Mouse (Mus musculus): ENCODE data around the gene Myo1e.

The Myo1e gene

DNA sequence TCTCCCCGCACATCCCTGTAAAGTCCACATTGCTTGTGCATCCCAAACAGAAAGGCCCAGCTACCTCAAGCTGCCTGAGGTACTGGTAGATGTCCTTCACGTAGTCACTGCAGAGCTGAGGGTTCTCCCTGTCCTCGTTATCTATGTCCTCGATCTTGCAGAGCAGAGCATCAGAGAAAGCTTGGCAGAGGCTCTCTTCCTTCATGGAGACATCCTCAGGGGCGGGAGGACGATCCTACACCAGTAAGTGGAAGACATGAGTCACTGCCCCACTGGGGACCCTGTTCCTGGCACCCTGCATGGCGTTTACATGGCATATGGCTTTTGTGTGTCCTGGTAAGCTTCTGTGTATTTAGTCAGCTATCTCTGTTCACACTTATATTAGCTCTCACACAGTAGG lies 205.9 kb downstream of the Myo1e start:
- no peak for DNase-seq (ENCODE audit: low spot score)

DNA sequence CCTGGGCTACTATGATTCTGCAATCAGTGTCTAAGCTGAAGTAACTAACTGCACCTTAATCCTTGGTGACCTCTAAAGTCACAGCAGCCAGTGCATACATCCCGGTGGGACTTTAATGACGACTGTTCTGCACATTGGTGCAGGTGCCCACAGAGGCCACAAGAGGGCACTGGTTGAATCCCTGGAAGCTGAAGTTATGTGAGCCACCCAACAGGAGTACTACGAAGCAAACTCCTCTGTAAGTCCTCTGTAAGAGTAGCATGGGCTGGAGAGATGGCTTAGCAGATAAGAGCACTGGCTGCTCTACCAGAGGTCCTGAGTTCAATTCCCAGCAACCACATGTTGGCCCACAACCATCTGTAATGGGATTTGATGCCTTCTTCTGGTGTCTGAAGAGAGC lies 209.3 kb downstream of the Myo1e start:
- no peak for DNase-seq (ENCODE audit: low spot score)

DNA sequence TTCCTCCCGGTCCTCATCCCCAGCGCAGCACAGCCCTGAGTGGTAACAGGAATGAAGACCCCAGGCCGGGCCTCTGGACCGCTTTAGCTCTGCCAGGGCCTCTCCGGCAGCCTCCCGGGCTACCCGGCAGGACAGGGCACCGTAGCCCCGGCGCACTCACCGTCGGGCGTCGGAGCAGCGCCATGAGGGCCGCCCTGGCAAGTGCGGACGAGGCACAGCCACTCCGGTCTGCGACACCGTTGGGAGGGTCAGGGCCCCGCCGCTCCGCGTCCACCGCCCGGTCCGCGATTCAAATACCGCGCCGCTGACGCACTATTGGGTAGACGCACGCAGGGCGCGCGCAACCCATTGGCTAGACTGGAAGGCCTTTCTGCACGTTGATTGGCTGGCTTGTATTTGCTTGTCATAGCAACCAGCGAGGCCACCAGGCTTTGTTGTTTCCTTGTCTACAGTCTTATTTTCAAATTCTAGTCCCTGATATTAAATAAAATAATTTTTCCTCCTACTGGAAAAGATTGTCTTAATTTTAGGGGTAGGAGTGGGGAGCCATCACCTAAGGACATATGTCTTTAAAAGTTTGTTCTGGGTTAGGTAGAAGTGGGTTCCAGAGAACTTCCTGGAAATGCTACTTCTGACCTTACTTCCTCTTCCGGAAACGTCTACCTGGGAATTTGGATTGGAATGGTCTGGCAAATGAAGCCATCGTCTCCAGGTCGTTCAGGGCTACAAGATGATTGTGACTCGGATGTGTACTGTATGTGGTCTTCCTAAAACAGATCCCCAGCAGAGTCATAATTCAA lies 214.3 kb downstream of the Myo1e start, which contains the start of gene Ccnb2:
Ccnb2 (minus strand) TSS at position 291 of the 800 bp plus-strand sequence.
- peak; percentile 80 for DNase-seq (ENCODE audit: low spot score)

DNA sequence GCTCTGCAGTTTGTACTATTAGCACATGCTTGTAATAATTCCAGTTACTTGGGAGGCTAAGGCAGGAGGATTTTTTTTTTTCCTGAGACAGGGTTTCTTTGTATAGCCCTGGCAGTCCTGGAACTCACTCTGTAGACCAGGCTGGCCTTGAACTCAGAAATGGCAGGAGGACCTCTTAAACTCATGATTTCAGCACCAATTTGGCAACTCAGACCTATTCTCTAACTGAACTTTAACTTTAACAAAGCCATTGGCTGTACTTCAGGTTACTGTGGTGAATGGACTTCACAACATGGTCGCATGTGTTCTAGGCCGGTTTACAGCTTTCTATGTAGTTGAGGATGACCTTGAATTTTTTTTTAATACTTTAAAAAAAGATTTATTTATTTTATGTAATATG lies 215.5 kb downstream of the Myo1e start:
- no peak for DNase-seq (ENCODE audit: low spot score)

DNA sequence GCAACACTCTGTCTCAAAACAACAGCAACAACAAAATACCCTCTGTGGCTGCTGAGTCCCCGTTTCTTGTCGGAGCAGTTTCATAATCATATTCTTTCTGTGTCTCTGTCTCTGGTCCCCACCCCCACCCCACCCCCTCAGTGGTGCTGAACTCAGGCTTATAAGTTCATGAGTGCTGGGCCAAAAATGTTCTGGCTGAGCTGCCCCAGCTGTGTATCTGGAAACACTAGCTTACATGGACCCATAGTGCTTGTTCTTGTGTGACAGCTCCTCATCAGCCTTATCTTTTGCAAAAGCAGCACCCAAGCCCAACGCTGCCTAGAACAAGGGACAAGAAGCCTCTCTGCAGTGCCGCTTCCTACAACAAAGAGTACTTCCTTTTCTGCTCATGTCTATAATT lies 232.8 kb downstream of the Myo1e start:
- DNase-seq (ENCODE audit: low spot score), result no peak

DNA sequence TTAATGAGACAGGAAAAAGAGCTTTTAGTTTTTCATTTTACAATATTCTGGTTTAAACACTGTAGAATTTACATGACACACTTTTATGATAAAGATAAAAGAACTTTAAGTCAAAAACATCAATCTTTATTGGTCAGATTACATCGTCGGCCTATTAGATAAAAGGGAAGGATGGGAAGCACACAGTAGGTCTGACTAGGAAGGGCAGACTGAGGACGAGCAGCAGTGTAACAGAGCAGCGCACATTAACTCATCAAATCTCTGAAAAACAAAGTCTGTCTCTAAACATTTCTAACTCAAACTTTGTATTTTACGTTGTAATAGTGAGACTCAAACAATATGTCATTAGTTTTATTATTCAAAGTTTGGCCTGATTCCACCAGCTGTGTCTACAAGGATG lies 241.9 kb downstream of the Myo1e start:
- no peak for DNase-seq (ENCODE audit: low spot score)

Measured in ovary, adult 18-20 months (tissue).